Mouse (Mus musculus) forebrain, postnatal 0 days (tissue): ENCODE data around the gene Camta1. TPM values are rescaled to one million over a fixed set of nuclear protein-coding genes. Genes with fewer than 3 reads are reported as not detected.
A peak's percentile ranks its signal among the peaks of the same experiment; 100 is the strongest.

Experiments
- ATAC-seq: fragments of 200-750 bp; cut with Nextera tagmentation; 2 replicates; pipeline ENCODE4 v1.8.0; 2017; ENCODE audit warnings: mild to moderate bottlenecking, moderate library complexity
- DNase-seq: peaks from one replicate; pipeline ENCODE4 v3.0.0-alpha.2; 2015
- H3K27ac ChIP-seq: fragments of 300-500 bp; sonication (generic); 2 replicates; pipeline ENCODE4 v1.5.1; 2014; ENCODE audit warnings: low read depth, mild to moderate bottlenecking, antibody characterized with exemption, low read length, moderate library complexity, mixed read lengths
- H3K27me3 ChIP-seq: fragments of 300-500 bp; sonication (generic); 2 replicates; pipeline ENCODE4 v1.6.1; 2014; ENCODE audit warnings: mild to moderate bottlenecking, low read length, mixed read lengths; ENCODE audit not compliant: insufficient read depth
- H3K36me3 ChIP-seq: fragments of 300-500 bp; sonication (generic); 2 replicates; pipeline ENCODE4 v1.6.1; 2014; ENCODE audit warnings: mild to moderate bottlenecking, moderate library complexity; ENCODE audit not compliant: insufficient read depth
- H3K4me1 ChIP-seq: fragments of 300-500 bp; sonication (generic); 2 replicates; pipeline ENCODE4 v1.6.1; 2014; ENCODE audit warnings: antibody characterized with exemption; ENCODE audit not compliant: insufficient read depth
- H3K4me2 ChIP-seq: fragments of 300-500 bp; sonication (generic); 2 replicates; pipeline ENCODE4 v1.6.1; 2014; ENCODE audit warnings: low read depth, mild to moderate bottlenecking, moderate library complexity
- H3K4me3 ChIP-seq: fragments of 300-500 bp; sonication (generic); 2 replicates; pipeline ENCODE4 v1.5.1; 2014; ENCODE audit warnings: low read depth, low read length, mixed read lengths
- H3K9ac ChIP-seq: fragments of 300-500 bp; sonication (generic); 2 replicates; pipeline ENCODE4 v1.6.1; 2014; ENCODE audit warnings: mild to moderate bottlenecking
- H3K9me3 ChIP-seq: fragments of 300-500 bp; sonication (generic); 2 replicates; pipeline ENCODE4 v1.6.1; 2016; ENCODE audit warnings: low read length
- CTCF ChIP-seq: sonication (generic); IDR thresholded peaks from 2 replicates; pipeline ENCODE4 v1.5.1; 2016; ENCODE audit warnings: antibody characterized with exemption, control low read depth, low read depth
- WGBS: fragments of 180-500 bp; shearing (Covaris S2); extraction: QIAGEN DNeasy Blood & Tissue Kit; methylation state at CpG from one replicate; pipeline ENCODE4 v1.1.7; 2014; 5-methylcytosine and 5-hydroxymethylcytosine counted together
- polyA plus RNA-seq: library from polyadenylated mRNA; unstranded; fragments of >200 nt; fragmentation: Nextera tagmentation; extraction: Ambion mirVana; gene quantifications from 2 replicates; pipeline ENCODE4 v1.2.1, GENCODE M21; 2015
- total RNA-seq: library from RNA; depleted of rRNA; stranded (reverse); fragments of >200 nt; gene quantifications from 2 replicates; pipeline ENCODE4 v1.2.3, GENCODE M21; 2014

Camta1 gene
- total and polyA plus RNA-seq, 2 experiments from 2014 or later, result 87.4 to 131 TPM

DNA sequence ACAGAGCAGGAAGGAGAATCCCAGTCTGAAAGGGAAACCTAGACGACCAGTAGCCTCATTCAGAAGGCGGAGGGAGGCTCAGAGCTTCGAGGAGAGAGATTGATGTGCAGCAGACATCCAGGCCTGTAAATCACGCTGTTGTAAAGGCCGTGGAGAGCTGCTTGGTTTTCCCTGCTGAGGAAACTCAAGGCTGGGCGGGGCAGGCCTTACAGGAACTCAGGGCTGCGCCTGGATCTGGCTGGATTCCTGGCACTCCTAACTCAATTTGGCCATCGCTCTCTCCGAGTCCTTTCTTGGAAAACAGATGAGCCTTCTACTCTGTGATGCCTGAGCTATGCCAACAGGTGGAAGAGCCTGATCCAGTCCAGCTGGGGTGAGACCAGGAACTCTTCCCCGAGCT, 105.3 kb downstream of the Camta1 start:
- WGBS, result 81% methylated on average over 10 of the region's 10 CpGs
- no peaks in the 10 kb centered on the region for H3K27me3 ChIP-seq
- no peaks in the 10 kb centered on the region for H3K36me3 ChIP-seq
- H3K4me1 ChIP-seq, result no peaks in the 10 kb centered on the region
- ATAC-seq (no peak), DNase-seq (no peak)
- no peak overlapping the region for H3K9ac ChIP-seq
- TF ChIP-seq CTCF, result no peak
- no peak overlapping the region for H3K27ac ChIP-seq
- H3K4me2 ChIP-seq, result no peak overlapping the region
- H3K4me3 ChIP-seq, result no peak overlapping the region
- no peaks in the 10 kb centered on the region for H3K9me3 ChIP-seq

DNA sequence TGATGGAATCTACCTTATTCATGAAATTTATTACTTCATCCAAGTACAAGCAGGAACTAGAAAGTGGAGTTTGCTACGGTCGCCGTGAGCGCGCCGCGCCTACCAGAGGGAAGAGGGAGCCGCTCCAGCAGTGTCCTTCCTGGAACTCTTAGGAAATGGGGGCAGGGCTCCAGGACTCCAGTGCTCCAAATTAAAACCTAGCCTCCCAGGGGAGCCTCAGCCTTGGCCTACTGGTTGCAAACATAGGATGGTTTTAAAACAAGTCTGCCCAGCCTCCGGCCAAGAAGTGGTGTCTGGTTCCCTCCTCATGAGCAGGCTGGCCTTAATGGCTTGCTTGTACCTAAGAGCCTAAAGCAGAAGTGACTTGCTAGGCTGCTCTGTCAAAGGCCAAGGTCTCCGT, 108.4 kb downstream of the Camta1 start:
- WGBS, result 78% methylated on average over 10 of the region's 10 CpGs
- no peaks in the 10 kb centered on the region for H3K36me3 ChIP-seq
- no peaks in the 10 kb centered on the region for H3K9me3 ChIP-seq
- TF ChIP-seq CTCF, result no peak
- no peak overlapping the region for H3K4me3 ChIP-seq
- H3K4me1 ChIP-seq, result no peaks in the 10 kb centered on the region
- ATAC-seq (no peak), DNase-seq (no peak)
- H3K27ac ChIP-seq, result no peak overlapping the region
- H3K4me2 ChIP-seq, result no peak overlapping the region
- H3K27me3 ChIP-seq, result no peaks in the 10 kb centered on the region
- no peak overlapping the region for H3K9ac ChIP-seq

DNA sequence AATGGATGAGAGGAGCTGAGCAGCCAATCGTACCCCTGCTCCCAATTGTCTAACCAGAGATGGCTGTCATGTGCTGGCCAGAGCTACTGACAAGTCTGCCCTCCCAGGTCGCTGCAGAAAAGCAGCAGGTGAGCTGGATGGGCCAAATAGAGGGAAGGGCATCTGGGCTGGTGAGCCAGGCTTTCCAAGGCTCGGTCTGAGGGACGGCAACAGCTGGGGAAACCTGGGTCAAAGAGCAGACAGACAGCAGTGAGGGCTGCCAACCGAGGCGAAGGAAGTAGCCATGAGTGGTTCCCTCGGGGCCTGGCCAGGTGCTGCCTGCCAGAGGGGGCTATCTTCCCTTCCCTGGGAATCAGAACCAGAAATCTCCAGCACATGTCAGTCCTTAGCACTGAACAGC, 109.1 kb downstream of the Camta1 start:
- Histone ChIP-seq H3K27me3 (no peaks in the 10 kb centered on the region), H3K9me3 (no peaks in the 10 kb centered on the region), H3K4me3 (no peak overlapping the region), H3K9ac (no peak overlapping the region), H3K4me2 (no peak overlapping the region), H3K27ac (0 out of 2 replicates have a peak overlapping the region, but pooled peaks have one; percentile 9), H3K4me1 (no peaks in the 10 kb centered on the region), H3K36me3 (no peaks in the 10 kb centered on the region)
- TF ChIP-seq CTCF, result no peak
- no peak for DNase-seq
- ATAC-seq, result no peak
- WGBS, result 65% methylated on average over 7 of the region's 7 CpGs

DNA sequence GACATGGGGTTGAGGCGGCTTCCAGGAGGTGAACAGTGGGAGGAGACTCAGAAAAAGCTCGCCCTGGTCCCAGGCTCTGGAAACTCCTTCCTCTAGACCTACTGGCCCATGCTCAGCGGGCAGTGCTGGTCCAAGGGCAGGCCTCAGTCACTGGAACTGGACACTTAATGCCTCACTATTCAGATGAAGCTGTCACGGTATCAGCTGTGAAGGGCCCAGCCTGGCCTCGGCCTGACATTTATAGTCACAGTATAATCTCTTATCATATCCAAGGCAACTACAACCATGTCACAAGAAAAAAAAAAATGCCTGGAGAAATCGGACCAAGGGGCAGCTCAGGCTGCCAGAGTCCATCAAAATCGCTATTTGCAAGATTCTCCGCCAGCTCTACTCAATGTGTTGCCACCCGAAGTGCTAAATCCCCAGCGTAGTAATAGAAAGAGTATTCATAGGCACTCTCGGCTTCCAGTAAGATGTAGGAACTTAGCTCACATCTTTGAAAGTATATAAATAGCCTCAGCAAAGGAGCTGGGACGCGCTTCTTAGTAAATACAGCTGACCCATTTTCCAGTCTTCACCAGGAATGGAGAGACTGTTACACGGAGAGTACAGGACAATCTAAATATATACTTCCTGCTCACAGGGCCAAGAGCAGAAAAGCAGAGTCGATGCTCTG, 110.3 kb downstream of the Camta1 start:
- ATAC-seq (peak; percentile 38), DNase-seq (no peak)
- no peak for TF ChIP-seq CTCF
- no peak overlapping the region for H3K27ac ChIP-seq
- no peak overlapping the region for H3K4me2 ChIP-seq
- no peak overlapping the region for H3K9ac ChIP-seq
- WGBS, result 69% methylated on average over 15 of the region's 15 CpGs
- no peaks in the 10 kb centered on the region for H3K27me3 ChIP-seq
- no peaks in the 10 kb centered on the region for H3K4me1 ChIP-seq
- no peaks in the 10 kb centered on the region for H3K9me3 ChIP-seq
- H3K4me3 ChIP-seq, result no peak overlapping the region
- H3K36me3 ChIP-seq, result no peaks in the 10 kb centered on the region

DNA sequence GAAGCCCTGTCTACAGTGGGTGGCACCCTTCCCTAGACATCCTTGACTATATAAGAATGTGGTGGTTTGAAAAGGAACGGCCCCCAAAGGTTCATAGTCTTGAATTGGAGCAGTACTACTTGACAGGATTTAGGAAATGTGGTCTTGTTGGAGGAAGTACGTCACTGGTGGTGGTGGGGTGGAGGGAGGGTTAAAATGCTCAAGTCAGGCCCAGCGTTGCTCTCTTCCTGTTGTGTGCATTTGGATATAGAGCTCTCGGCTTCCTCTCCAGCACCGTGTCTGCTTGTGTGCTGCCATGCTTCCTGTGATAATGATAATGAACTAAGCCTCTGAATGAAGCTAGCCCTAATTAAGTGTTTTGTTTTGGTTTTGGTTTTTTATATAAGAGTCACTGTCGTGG, 114.0 kb downstream of the Camta1 start:
- no peaks in the 10 kb centered on the region for H3K27me3 ChIP-seq
- no peak overlapping the region for H3K27ac ChIP-seq
- 76% methylated on average over 6 of the region's 6 CpGs for WGBS
- TF ChIP-seq CTCF, result no peak
- H3K9me3 ChIP-seq, result no peaks in the 10 kb centered on the region
- H3K36me3 ChIP-seq, result no peaks in the 10 kb centered on the region
- H3K4me1 ChIP-seq, result no peaks in the 10 kb centered on the region
- ATAC-seq (no peak), DNase-seq (no peak)
- no peak overlapping the region for H3K4me3 ChIP-seq
- no peak overlapping the region for H3K9ac ChIP-seq
- H3K4me2 ChIP-seq, result no peak overlapping the region

DNA sequence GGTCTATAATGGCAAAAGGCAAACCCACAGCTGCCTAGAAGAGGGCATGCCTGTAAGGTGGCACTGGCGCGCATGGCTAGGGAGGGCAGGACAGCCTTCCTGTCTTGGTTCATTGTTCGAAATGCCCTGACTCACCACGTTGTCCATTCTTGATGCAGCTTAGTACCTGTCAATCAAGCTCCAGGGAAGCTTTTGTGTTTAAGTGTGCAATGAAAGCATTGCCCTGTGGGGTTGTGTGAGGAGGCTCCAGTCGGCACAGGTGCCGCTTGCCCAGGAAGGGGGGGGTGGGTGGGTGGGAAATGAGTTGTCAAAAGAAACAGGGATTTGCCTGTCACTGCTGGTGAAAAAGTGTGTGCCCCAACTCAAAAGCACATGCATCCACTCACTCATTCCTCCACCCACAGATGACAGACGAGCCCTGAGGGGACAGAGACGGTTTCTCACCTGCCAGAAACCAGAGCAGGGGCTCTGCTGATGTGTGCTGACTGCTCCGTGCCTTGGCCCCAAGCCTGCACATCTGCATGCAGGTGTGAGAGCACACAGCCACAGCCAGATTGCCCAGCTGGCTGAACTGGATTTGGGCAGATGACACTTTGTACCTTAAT, 115.6 kb downstream of the Camta1 start:
- Histone ChIP-seq H3K36me3 (no peaks in the 10 kb centered on the region), H3K27ac (no peak overlapping the region), H3K4me3 (no peak overlapping the region), H3K27me3 (no peaks in the 10 kb centered on the region), H3K4me2 (no peak overlapping the region), H3K9ac (no peak overlapping the region), H3K4me1 (0 out of 2 replicates have a peak, but pooled peaks cover 6% of the 10 kb centered on the region), H3K9me3 (no peaks in the 10 kb centered on the region)
- 30% methylated on average over 9 of the region's 9 CpGs for WGBS
- ATAC-seq, result no peak
- no peak for TF ChIP-seq CTCF
- no peak for DNase-seq

DNA sequence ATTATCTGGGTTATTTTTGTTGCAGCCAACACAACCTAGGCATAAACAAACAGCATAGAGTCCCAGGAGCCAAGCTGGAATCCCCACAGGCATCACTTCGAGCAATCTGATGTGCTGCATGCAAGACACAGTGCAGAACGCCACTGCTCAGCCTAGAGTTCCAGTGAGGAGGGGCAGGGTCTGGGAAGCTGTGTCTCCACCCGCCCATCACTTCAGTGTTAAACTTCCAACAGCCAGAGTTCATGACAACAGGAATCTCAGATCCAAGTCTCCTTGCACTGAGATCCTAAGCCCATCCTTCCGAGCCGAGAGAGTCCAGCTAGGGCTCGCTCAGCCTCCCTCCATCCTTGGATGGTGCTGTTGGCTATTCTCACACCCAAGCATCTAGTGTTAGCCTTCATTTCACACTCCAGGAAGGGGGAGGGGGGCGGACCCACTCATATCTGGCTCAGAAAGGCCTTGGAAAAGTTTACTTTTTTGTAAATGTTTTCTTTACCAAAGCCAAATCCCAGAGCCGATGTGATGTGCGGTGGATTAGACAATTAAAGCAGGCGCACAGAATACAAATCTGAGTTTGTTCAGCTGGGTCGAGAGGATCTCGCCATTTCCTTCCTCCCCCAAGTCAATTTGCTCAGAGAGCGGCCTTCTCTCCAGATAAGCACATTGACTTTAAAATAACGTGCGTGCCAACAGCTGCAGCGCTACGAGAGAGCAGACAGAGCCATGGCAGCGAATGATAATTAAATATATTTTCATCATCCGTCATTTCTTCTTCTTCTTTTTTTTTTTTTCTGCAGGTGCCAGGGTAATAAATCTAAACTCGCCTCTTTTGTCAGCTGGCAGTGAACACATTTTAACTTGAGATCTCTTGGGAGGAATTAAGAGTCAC, 120.2 kb downstream of the Camta1 start:
- peaks cover 19% of the 10 kb centered on the region for H3K4me1 ChIP-seq
- no peak overlapping the region for H3K4me3 ChIP-seq
- no peak overlapping the region for H3K27ac ChIP-seq
- DNase-seq, result no peak
- no peaks in the 10 kb centered on the region for H3K36me3 ChIP-seq
- no peaks in the 10 kb centered on the region for H3K27me3 ChIP-seq
- no peak for TF ChIP-seq CTCF
- H3K9ac ChIP-seq, result no peak overlapping the region
- ATAC-seq, result no peak
- H3K4me2 ChIP-seq, result no peak overlapping the region
- WGBS, result 46% methylated on average over 20 of the region's 20 CpGs
- no peaks in the 10 kb centered on the region for H3K9me3 ChIP-seq
